ENCODE assay signal across 25 mouse cellular contexts in genomic region chr9:86266658-86267057, GRCm38 (mm10).
DNase-seq lines count a peak whose midpoint lies in the region; ATAC-seq lines count a peak whose summit lies in the region.
"Had no signal": no experiment of that assay in that cellular context is flagged by ENCODE, and none has a peak within 500 bp of the region (broad histone marks: within the 10 kb centered on the region; RNA-seq: fewer than 3 reads in every experiment).

No protein-coding gene starts in this region.

- no peak overlapping the region for H3K9ac ChIP-seq in neural tube, embryonic 15.5 days (replicated peaks)
- H3K9ac ChIP-seq in hindbrain, embryonic 12.5 days: no peak overlapping the region
- H3K9ac ChIP-seq in neural tube, embryonic 11.5 days (ENCODE audit: low read length): no peak overlapping the region
- H3K9ac ChIP-seq: embryonic facial prominence, embryonic 12.5 days; forebrain, embryonic 13.5 days; heart, embryonic 15.5 days; limb, embryonic 15.5 days; liver, embryonic 15.5 days; midbrain, embryonic 15.5 days had no signal

- H3K9me3 ChIP-seq in neural tube, embryonic 15.5 days (replicated peaks): no peaks in the 10 kb centered on the region
- no peaks in the 10 kb centered on the region for H3K9me3 ChIP-seq in hindbrain, embryonic 12.5 days (replicated peaks)
- no peaks in the 10 kb centered on the region for H3K9me3 ChIP-seq in neural tube, embryonic 11.5 days (ENCODE audit: control insufficient read depth, low read length)
- H3K9me3 ChIP-seq: embryonic facial prominence, embryonic 12.5 days; forebrain, embryonic 13.5 days; heart, embryonic 15.5 days; limb, embryonic 15.5 days; liver, embryonic 15.5 days; midbrain, embryonic 15.5 days had no signal

- H3K27me3 ChIP-seq in neural tube, embryonic 15.5 days (replicated peaks): no peaks in the 10 kb centered on the region
- no peaks in the 10 kb centered on the region for H3K27me3 ChIP-seq in hindbrain, embryonic 12.5 days
- H3K27me3 ChIP-seq in neural tube, embryonic 11.5 days (ENCODE audit: control insufficient read depth, insufficient read depth, low read length): no peaks in the 10 kb centered on the region
- H3K27me3 ChIP-seq: embryonic facial prominence, embryonic 12.5 days; forebrain, embryonic 13.5 days; heart, embryonic 15.5 days; limb, embryonic 15.5 days; liver, embryonic 15.5 days; midbrain, embryonic 15.5 days had no signal

- H3K4me2 ChIP-seq in neural tube, embryonic 15.5 days: no peak overlapping the region
- H3K4me2 ChIP-seq in hindbrain, embryonic 12.5 days (replicated peaks): no peak overlapping the region
- no peak overlapping the region for H3K4me2 ChIP-seq in neural tube, embryonic 11.5 days (ENCODE audit: low read depth)
- H3K4me2 ChIP-seq: embryonic facial prominence, embryonic 12.5 days; forebrain, embryonic 13.5 days; heart, embryonic 15.5 days; limb, embryonic 15.5 days; liver, embryonic 15.5 days; midbrain, embryonic 15.5 days had no signal

- no peak overlapping the region for H3K27ac ChIP-seq in neural tube, embryonic 15.5 days (replicated peaks)
- no peak overlapping the region for H3K27ac ChIP-seq in hindbrain, embryonic 12.5 days
- no peak overlapping the region for H3K27ac ChIP-seq in neural tube, embryonic 11.5 days (ENCODE audit: low read depth, low read length)
- H3K27ac ChIP-seq: embryonic facial prominence, embryonic 12.5 days; forebrain, embryonic 13.5 days; heart, embryonic 15.5 days; kidney, postnatal 0 days; limb, embryonic 15.5 days; liver, embryonic 15.5 days; midbrain, embryonic 15.5 days had no signal

- WGBS in neural tube, embryonic 15.5 days: 19% methylated on average over 2 of the region's 2 CpGs
- 24% methylated on average over 2 of the region's 2 CpGs for WGBS in hindbrain, embryonic 12.5 days
- 28% methylated on average over 2 of the region's 2 CpGs for WGBS in neural tube, embryonic 11.5 days

- H3K4me1 ChIP-seq in neural tube, embryonic 15.5 days: no peaks in the 10 kb centered on the region
- H3K4me1 ChIP-seq in hindbrain, embryonic 12.5 days: no peaks in the 10 kb centered on the region
- no peaks in the 10 kb centered on the region for H3K4me1 ChIP-seq in neural tube, embryonic 11.5 days (ENCODE audit: control insufficient read depth, insufficient read depth, low read length)
- H3K4me1 ChIP-seq: embryonic facial prominence, embryonic 12.5 days; forebrain, embryonic 13.5 days; heart, embryonic 15.5 days; limb, embryonic 15.5 days; liver, embryonic 15.5 days; midbrain, embryonic 15.5 days had no signal

- no peak for ATAC-seq in neural tube, embryonic 15.5 days (ENCODE audit: low FRiP score)
- peak; percentile 78 for ATAC-seq in hindbrain, embryonic 12.5 days (ENCODE audit: low FRiP score)
- peak; percentile 36; the same call in 1 of the 2 replicates for ATAC-seq in neural tube, embryonic 11.5 days (ENCODE audit: insufficient read depth, low FRiP score, low TSS enrichment)
- ATAC-seq: forebrain, embryonic 13.5 days; midbrain, embryonic 15.5 days had no signal

- H3K4me3 ChIP-seq in neural tube, embryonic 15.5 days (replicated peaks): no peak overlapping the region
- no peak overlapping the region for H3K4me3 ChIP-seq in hindbrain, embryonic 12.5 days
- H3K4me3 ChIP-seq in neural tube, embryonic 11.5 days (ENCODE audit: low read depth, low read length): no peak overlapping the region
- H3K4me3 ChIP-seq: embryonic facial prominence, embryonic 12.5 days; erythroblast, embryonic 14.5 days; forebrain, embryonic 13.5 days; heart, embryonic 15.5 days; limb, embryonic 15.5 days; liver, embryonic 15.5 days; midbrain, embryonic 15.5 days had no signal

- no peaks in the 10 kb centered on the region for H3K36me3 ChIP-seq in neural tube, embryonic 15.5 days
- no peaks in the 10 kb centered on the region for H3K36me3 ChIP-seq in hindbrain, embryonic 12.5 days
- no peaks in the 10 kb centered on the region for H3K36me3 ChIP-seq in neural tube, embryonic 11.5 days (ENCODE audit: control insufficient read depth, insufficient read depth, low read length)
- H3K36me3 ChIP-seq: embryonic facial prominence, embryonic 12.5 days; heart, embryonic 15.5 days; limb, embryonic 15.5 days; liver, embryonic 15.5 days; midbrain, embryonic 15.5 days had no signal

- peak; percentile 28 for DNase-seq in neural tube, embryonic 10.5 days (ENCODE audit: extremely low spot score, low spot score)
- DNase-seq in neural tube, embryonic 11.5 days (ENCODE audit: low spot score): peak; percentile 31
- no peak for DNase-seq in lung, postnatal 4 days
- no peak for DNase-seq in layer of hippocampus, postnatal 25 days (ENCODE audit: extremely low spot score in 1 of 2, low spot score in 1 of 2)
- no peak for DNase-seq in ovary, postnatal 10 days (ENCODE audit: low spot score)
- DNase-seq: adrenal gland, postnatal 14 days; cerebellum, adult 2 months; cerebellum, postnatal 25 days; gastrocnemius, postnatal 36 days; heart, postnatal 36 days; kidney, adult 2 months; layer of hippocampus, adult 9-11 months; left cerebral cortex, postnatal 4 days; thymus, adult 18-20 months; thymus, postnatal 4 days had no signal

Comparison
In these comparisons a context has a peak if more than half of its experiments do, and no peak if none do; other contexts are left out.
1. DNase-seq: peak in neural tube, embryonic 10.5 days (single experiment) and neural tube, embryonic 11.5 days (single experiment); none in lung, postnatal 4 days (0 of 2), layer of hippocampus, postnatal 25 days (0 of 2) and ovary, postnatal 10 days (single experiment).